In genomic region chr4:117288927-117289801, GRCm38 (mm10) we compare ENCODE assay signal across 8 mouse cellular contexts. TPM values are rescaled to one million over a fixed set of nuclear protein-coding genes. Genes with fewer than 3 reads are reported as not detected.
DNase-seq lines count a peak whose midpoint lies in the region; ATAC-seq and TF ChIP-seq lines count a peak whose summit lies in the region.

No protein-coding gene starts in this region.

- H3K4me2 ChIP-seq in embryonic facial prominence, embryonic 13.5 days, result peak overlapping the region; percentile 80
- H3K4me2 ChIP-seq in liver, embryonic 12.5 days, result peak overlapping the region; percentile 94
- H3K4me2 ChIP-seq in myocyte (ENCODE audit: low read depth), result peak overlapping the region; percentile 88

- peak overlapping the region; percentile 51 for H3ac ChIP-seq in C2C12 (ENCODE audit: control insufficient read depth, insufficient read length, low read depth)
- H3ac ChIP-seq in myocyte (ENCODE audit: control insufficient read depth, insufficient read length), result peak overlapping the region; percentile 52

- WGBS in embryonic facial prominence, embryonic 13.5 days, result under 1% methylated on average over 64 of the region's 80 CpGs
- WGBS in liver, embryonic 12.5 days (ENCODE audit: insufficient replicate concordance), result under 1% methylated on average over 75 of the region's 80 CpGs

- H3K9ac ChIP-seq in embryonic facial prominence, embryonic 13.5 days, result peak overlapping the region; percentile 87
- peak overlapping the region; percentile 83 for H3K9ac ChIP-seq in liver, embryonic 12.5 days

- TF ChIP-seq POLR2A in myocyte (IDR thresholded peaks at IDR 0.05; ENCODE audit: insufficient read length, low read depth), result peak; percentile 70

- H3K9me3 ChIP-seq in embryonic facial prominence, embryonic 13.5 days, result no peaks in the 10 kb centered on the region
- no peaks in the 10 kb centered on the region for H3K9me3 ChIP-seq in liver, embryonic 12.5 days (replicated peaks)

- peaks cover 22% of the 10 kb centered on the region for H3K4me1 ChIP-seq in embryonic facial prominence, embryonic 13.5 days
- H3K4me1 ChIP-seq in liver, embryonic 12.5 days, result peaks cover 40% of the 10 kb centered on the region

- H3K36me3 ChIP-seq in C2C12 (ENCODE audit: control insufficient read depth, insufficient read depth) (peaks cover 26% of the 10 kb centered on the region), myocyte (ENCODE audit: control insufficient read depth, insufficient read depth) (peaks cover 9% of the 10 kb centered on the region)
- peaks cover 30% of the 10 kb centered on the region for H3K36me3 ChIP-seq in embryonic facial prominence, embryonic 13.5 days
- peaks cover 40% of the 10 kb centered on the region for H3K36me3 ChIP-seq in liver, embryonic 12.5 days

- peak; percentile 94 for ATAC-seq in embryonic facial prominence, embryonic 13.5 days (ENCODE audit: insufficient number of reproducible peaks, insufficient read depth, low FRiP score, low TSS enrichment, low read depth)
- ATAC-seq in liver, embryonic 12.5 days, result peak; percentile 87

- H3K79me3 ChIP-seq in C2C12 (ENCODE audit: low read depth), result peaks cover 7% of the 10 kb centered on the region

- H3K79me2 ChIP-seq in C2C12 (ENCODE audit: control insufficient read depth, insufficient read depth) (peaks cover 12% of the 10 kb centered on the region), myocyte (ENCODE audit: control insufficient read depth, insufficient read depth) (peaks cover 11% of the 10 kb centered on the region)

- H3K27ac ChIP-seq in embryonic facial prominence, embryonic 13.5 days, result peak overlapping the region; percentile 94
- peak overlapping the region; percentile 94 for H3K27ac ChIP-seq in liver, embryonic 12.5 days

- H3K4me3 ChIP-seq in C2C12 (ENCODE audit: insufficient read depth, poor library complexity, severe bottlenecking) (peak overlapping the region; percentile 55), myocyte (peak overlapping the region; percentile 53)
- peak overlapping the region; percentile 72 for H3K4me3 ChIP-seq in embryonic facial prominence, embryonic 13.5 days
- peak overlapping the region; percentile 86 for H3K4me3 ChIP-seq in liver, embryonic 12.5 days

- H3K27me3 ChIP-seq in C2C12 (ENCODE audit: control insufficient read depth, insufficient read depth, insufficient read length), result no peaks in the 10 kb centered on the region
- H3K27me3 ChIP-seq in embryonic facial prominence, embryonic 13.5 days, result no peaks in the 10 kb centered on the region
- no peaks in the 10 kb centered on the region for H3K27me3 ChIP-seq in liver, embryonic 12.5 days (replicated peaks)
- H3K27me3 ChIP-seq in myocyte (ENCODE audit: control insufficient read depth, insufficient read depth, insufficient read length), result no peaks in the 10 kb centered on the region

- TF ChIP-seq CTCF in C2C12 (IDR thresholded peaks at IDR 0.05; ENCODE audit: control insufficient read depth, insufficient read depth, insufficient read length), result no peak

- peak; percentile 50 to 59 for DNase-seq in adrenal gland, postnatal 4 days (ENCODE audit: low spot score in 2 of 2)
- peak; percentile 68 for DNase-seq in heart, adult 8-10 months (ENCODE audit: low spot score)
- peak; percentile 66 to 72 for DNase-seq in kidney, adult 8-10 months
- DNase-seq in spleen, postnatal 4 days (ENCODE audit: low spot score in 2 of 2), result peak; percentile 77 to 90

TF ChIP-seq in C2C12, 6 proteins besides CTCF, POLR2A, EP300 and RAD21:
- TF ChIP-seq CEBPB (IDR thresholded peaks at IDR 0.05; ENCODE audit: low read depth), result no peak
- TF ChIP-seq USF1 (IDR thresholded peaks at IDR 0.05; ENCODE audit: low read depth), result peak; percentile 41

TF ChIP-seq in myocyte, 11 proteins besides CTCF, POLR2A, EP300 and RAD21:
- TF ChIP-seq USF1 (IDR thresholded peaks at IDR 0.05; ENCODE audit: low read depth) (peak; percentile 67), MAX (IDR thresholded peaks at IDR 0.05; ENCODE audit: low read depth) (no peak), MYOG (IDR thresholded peaks at IDR 0.05; ENCODE audit: control insufficient read depth in 1 of 3, insufficient read depth in 1 of 3, insufficient read length in 2 of 3, low read depth in 2 of 3) (peak in 1 of 3 experiments; percentile 21), POLR2AphosphoS2 (IDR thresholded peaks at IDR 0.05; ENCODE audit: insufficient read length, low read depth) (peak; percentile 50), MYOD1 (IDR thresholded peaks at IDR 0.05; ENCODE audit: control insufficient read depth in 1 of 3, insufficient read length in 2 of 3, low read depth in 2 of 3) (peak in 1 of 3 experiments; percentile 19), TCF3 (IDR thresholded peaks at IDR 0.05; ENCODE audit: insufficient read length, low read depth) (no peak)

RNA-seq across cellular contexts. Expression of gene Armh1, which starts 37.2 kb away (rescaled TPM):
- polyA plus RNA-seq in C2C12 (2012; fragmentation: generic; extraction: Trizol), result not detected
- total RNA-seq in adrenal gland, postnatal 4 days (2021), result 1 to 10 TPM; 2.0 to 2.3 TPM
- polyA plus RNA-seq in embryonic facial prominence, embryonic 13.5 days (2015; fragmentation: Nextera tagmentation; extraction: Ambion mirVana), result 1.4 and 1.6 TPM in 2 replicates
- under 1 TPM in 2 of 4 experiments, not detected in 2; 0.22 to 0.35 TPM for total RNA-seq in heart, adult 8-10 months (2022)
- polyA plus RNA-seq in liver, embryonic 12.5 days (2016; fragmentation: Nextera tagmentation; extraction: Ambion mirVana), result 0.17 TPM in 1 of 2 replicates, not detected in the other
- not detected for polyA plus RNA-seq in myocyte (2012; fragmentation: generic; extraction: Trizol)

RNA-seq across cellular contexts. Expression of gene Tmem53, which starts 37.4 kb away (rescaled TPM):
- polyA plus RNA-seq in C2C12 (2012; fragmentation: generic; extraction: Trizol), result 3.2 TPM
- 10 to 100 TPM; 50.7 to 56.9 TPM for total RNA-seq in adrenal gland, postnatal 4 days (2021)
- polyA plus RNA-seq in embryonic facial prominence, embryonic 13.5 days (2015; fragmentation: Nextera tagmentation; extraction: Ambion mirVana), result 14.9 and 17.5 TPM in 2 replicates
- total RNA-seq in heart, adult 8-10 months (2022), result 10 to 100 TPM; 22.3 to 37.6 (median 30.1) TPM
- 1.8 and 2.3 TPM in 2 replicates for polyA plus RNA-seq in liver, embryonic 12.5 days (2016; fragmentation: Nextera tagmentation; extraction: Ambion mirVana)
- 12.7 TPM for polyA plus RNA-seq in myocyte (2012; fragmentation: generic; extraction: Trizol)

Comparison
In these comparisons a context has a peak if more than half of its experiments do, and no peak if none do; other contexts are left out.
1. Peak in every context shown above with its lines: DNase-seq, ATAC-seq, H3K4me3 ChIP-seq and H3K27ac ChIP-seq.